Mouse (Mus musculus): ENCODE results near the gene Gm9774. TPM values are rescaled to one million over a fixed set of nuclear protein-coding genes. Genes with fewer than 3 reads are reported as not detected.

The Gm9774 gene
- polyA plus RNA-seq (2014; fragmentation: Illumina TruSeq; extraction: RNeasy Lipid Tissue Mini Kit (QIAGEN cat#74804); ENCODE audit: low read depth, low replicate concordance): 4.8 TPM

DNA sequence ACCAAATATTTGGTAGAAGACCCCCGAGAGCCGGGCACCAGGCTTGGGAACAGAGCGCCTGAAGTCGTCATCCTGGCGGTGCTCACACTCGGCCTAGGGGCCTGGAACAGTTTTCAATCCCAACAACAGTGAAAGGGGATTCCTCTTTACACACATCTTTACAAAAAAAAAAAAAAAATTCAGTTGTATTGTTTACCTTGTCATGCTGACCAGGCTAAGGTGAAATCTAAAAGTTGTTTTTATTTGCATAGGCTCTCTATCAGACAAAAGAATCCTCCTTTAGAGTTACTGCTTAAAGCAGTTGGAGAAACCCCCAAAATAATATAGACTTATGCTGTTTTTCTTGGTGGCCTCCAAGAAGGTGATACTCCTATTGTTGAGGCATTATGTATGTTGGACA, at the start of gene Gm9774:
Gm9774 (minus strand) TSS at position 101 of the 400 bp plus-strand sequence.

DNA sequence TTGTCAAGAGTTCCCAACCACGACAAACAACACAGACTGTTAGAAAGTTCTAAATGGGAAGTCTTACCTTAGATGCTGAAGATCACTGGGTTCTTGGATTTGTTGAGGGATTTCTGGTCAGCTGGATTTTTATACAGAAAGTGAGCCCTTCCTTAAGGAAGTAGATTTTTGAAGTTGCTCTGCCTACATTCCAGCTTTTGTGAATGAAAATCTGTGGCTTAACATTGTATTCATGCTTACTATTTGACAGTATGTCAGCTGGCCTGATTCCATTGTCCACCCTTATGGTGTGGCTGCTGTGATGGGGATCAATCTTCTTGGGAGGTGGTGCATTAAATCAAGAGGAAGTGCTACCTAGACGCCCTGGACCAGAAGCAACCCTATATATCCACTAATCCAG, 29.4 kb upstream of the Gm9774 start, which contains the start of gene Sprr3:
Sprr3 (minus strand) TSS at position 101 of the 400 bp plus-strand sequence.

DNA sequence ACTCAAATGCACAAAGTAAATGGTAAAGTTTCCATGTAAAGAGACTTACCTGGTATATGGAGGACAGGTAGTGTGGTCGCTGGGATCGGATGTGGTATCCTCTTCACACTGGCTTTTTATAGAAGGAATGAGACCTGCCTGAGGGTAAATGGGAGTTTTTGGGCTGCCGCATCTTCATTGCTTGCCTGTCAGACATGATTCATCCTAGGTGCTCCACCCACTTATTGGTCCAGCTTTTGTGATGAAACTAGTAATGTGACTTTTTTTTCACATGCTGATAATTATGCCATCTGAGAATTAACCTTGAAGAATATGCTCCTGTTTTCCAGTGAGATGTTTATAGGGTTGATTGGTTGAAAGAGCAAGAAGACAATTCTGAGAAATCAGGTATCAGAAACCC, 9.5 kb upstream of the Gm9774 start, which contains the start of gene Sprr1b:
Sprr1b (minus strand) TSS at position 101 of the 400 bp plus-strand sequence.

DNA sequence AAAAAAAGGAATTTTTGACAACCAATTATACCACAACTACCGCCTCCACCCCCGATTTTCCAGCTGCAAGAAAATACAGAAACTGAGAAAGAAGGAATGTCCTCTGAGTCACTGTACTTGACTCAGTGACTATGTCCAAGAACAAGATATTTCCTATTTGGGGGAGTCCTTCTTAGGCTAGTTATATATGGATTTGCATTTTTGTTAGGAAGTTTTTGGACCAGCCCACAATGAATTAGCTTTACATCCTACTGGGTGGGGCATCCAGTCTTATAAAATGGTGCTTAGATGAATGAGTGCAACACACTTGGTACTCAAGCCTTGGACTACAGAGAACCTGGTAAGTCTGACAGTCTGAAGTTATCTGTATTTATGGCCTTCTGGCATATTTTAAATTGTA, 3.1 kb upstream of the Gm9774 start, which contains the start of gene Sprr2k:
Sprr2k (plus strand) TSS at position 301 of the 400 bp plus-strand sequence.

DNA sequence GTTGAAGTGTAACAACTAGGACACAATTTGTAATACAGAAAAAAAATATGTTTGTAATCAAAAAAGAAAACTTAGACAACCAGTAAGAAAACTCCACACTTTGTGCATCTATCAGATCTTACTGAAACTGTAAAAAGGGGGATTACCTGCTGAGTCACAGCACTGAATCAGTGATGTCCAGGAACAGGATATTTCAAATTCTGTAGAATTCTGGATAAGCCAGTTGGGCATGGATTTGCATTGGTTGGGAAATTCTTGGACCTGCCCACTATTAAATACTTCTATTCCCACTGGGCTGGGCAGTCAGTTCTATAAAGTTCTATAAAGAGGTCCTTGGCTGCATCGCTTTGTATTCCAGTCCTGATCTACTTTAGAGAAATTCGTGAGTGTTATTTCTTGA, 11.4 kb downstream of the Gm9774 start, which contains the start of gene Sprr2j-ps:
Sprr2j-ps (plus strand) TSS at position 301 of the 400 bp plus-strand sequence.

DNA sequence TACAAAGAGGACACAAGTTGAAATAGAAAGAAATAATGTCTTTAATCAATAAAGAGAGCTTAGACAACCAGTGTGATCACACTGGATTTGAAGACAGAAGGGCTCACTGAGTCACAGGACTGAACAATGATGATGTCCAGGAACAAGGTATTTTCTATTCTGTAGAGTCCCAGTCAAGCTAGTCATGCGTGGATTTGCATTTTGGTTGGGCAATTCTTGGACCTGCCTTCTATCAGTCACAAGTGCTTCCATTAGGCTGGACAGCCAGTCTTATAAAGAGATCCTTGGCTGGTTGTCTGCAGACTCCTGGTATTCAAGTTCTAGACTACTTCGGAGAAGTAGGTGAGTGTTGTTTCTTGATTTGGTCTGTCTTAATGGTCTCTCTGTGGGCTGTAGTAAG, 21.5 kb downstream of the Gm9774 start, which contains the start of gene Sprr2i:
Sprr2i (plus strand) TSS at position 301 of the 400 bp plus-strand sequence.

DNA sequence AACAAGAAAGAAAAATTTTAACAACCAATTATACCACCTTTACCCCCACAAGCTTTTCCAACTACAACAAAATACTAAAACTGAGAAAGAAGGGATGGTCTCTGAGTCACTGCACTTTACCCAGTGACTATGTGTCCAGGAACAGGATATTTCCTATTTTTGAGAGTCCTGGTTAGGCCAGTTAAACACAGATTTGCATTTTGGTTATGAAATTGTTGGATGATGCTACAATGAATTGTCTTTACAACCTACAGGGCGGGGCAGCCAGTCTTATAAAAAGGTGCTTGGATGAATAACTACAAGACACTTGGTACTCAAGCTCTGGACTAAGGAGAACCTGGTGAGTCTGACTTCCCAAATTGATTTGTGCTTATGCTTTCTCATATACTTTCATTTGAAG, 43.8 kb downstream of the Gm9774 start, which contains the start of gene Sprr2h:
Sprr2h (plus strand) TSS at position 301 of the 400 bp plus-strand sequence.

Other genes starting within 250 kb of the Gm9774 start
- 1.1 TPM for gene Sprr2a1, start 213.6 kb downstream of the Gm9774 start, polyA plus RNA-seq (2014; fragmentation: Illumina TruSeq; extraction: RNeasy Lipid Tissue Mini Kit (QIAGEN cat#74804); ENCODE audit: low read depth, low replicate concordance)
- gene Sprr2a2, start 213.5 kb downstream of the Gm9774 start, polyA plus RNA-seq (2014; fragmentation: Illumina TruSeq; extraction: RNeasy Lipid Tissue Mini Kit (QIAGEN cat#74804); ENCODE audit: low read depth, low replicate concordance): 11.2 TPM
- 0.85 TPM for gene Sprr2a3, start 144.0 kb downstream of the Gm9774 start, polyA plus RNA-seq (2014; fragmentation: Illumina TruSeq; extraction: RNeasy Lipid Tissue Mini Kit (QIAGEN cat#74804); ENCODE audit: low read depth, low replicate concordance)
- gene Sprr2b, start 112.8 kb downstream of the Gm9774 start, polyA plus RNA-seq (2014; fragmentation: Illumina TruSeq; extraction: RNeasy Lipid Tissue Mini Kit (QIAGEN cat#74804); ENCODE audit: low read depth, low replicate concordance): not detected
- not detected for gene Sprr2d, start 90.3 kb downstream of the Gm9774 start, polyA plus RNA-seq (2014; fragmentation: Illumina TruSeq; extraction: RNeasy Lipid Tissue Mini Kit (QIAGEN cat#74804); ENCODE audit: low read depth, low replicate concordance)
- gene Sprr2e, start 77.3 kb downstream of the Gm9774 start, polyA plus RNA-seq (2014; fragmentation: Illumina TruSeq; extraction: RNeasy Lipid Tissue Mini Kit (QIAGEN cat#74804); ENCODE audit: low read depth, low replicate concordance): not detected
- gene Sprr2f, start 64.2 kb downstream of the Gm9774 start, polyA plus RNA-seq (2014; fragmentation: Illumina TruSeq; extraction: RNeasy Lipid Tissue Mini Kit (QIAGEN cat#74804); ENCODE audit: low read depth, low replicate concordance): not detected
- gene Sprr2h, start 43.7 kb downstream of the Gm9774 start, polyA plus RNA-seq (2014; fragmentation: Illumina TruSeq; extraction: RNeasy Lipid Tissue Mini Kit (QIAGEN cat#74804); ENCODE audit: low read depth, low replicate concordance): not detected
- not detected for gene Sprr2i, start 21.4 kb downstream of the Gm9774 start, polyA plus RNA-seq (2014; fragmentation: Illumina TruSeq; extraction: RNeasy Lipid Tissue Mini Kit (QIAGEN cat#74804); ENCODE audit: low read depth, low replicate concordance)
- gene Sprr2j-ps, start 11.3 kb downstream of the Gm9774 start, polyA plus RNA-seq (2014; fragmentation: Illumina TruSeq; extraction: RNeasy Lipid Tissue Mini Kit (QIAGEN cat#74804); ENCODE audit: low read depth, low replicate concordance): not detected
- gene Sprr2k, start 3.2 kb upstream of the Gm9774 start, polyA plus RNA-seq (2014; fragmentation: Illumina TruSeq; extraction: RNeasy Lipid Tissue Mini Kit (QIAGEN cat#74804); ENCODE audit: low read depth, low replicate concordance): not detected
- not detected for gene Sprr1b, start 9.4 kb upstream of the Gm9774 start, polyA plus RNA-seq (2014; fragmentation: Illumina TruSeq; extraction: RNeasy Lipid Tissue Mini Kit (QIAGEN cat#74804); ENCODE audit: low read depth, low replicate concordance)
- not detected for gene Sprr3, start 29.3 kb upstream of the Gm9774 start, polyA plus RNA-seq (2014; fragmentation: Illumina TruSeq; extraction: RNeasy Lipid Tissue Mini Kit (QIAGEN cat#74804); ENCODE audit: low read depth, low replicate concordance)
- 9.1 TPM for gene Sprr1a, start 56.5 kb upstream of the Gm9774 start, polyA plus RNA-seq (2014; fragmentation: Illumina TruSeq; extraction: RNeasy Lipid Tissue Mini Kit (QIAGEN cat#74804); ENCODE audit: low read depth, low replicate concordance)
- gene Sprr4, start 71.1 kb upstream of the Gm9774 start, polyA plus RNA-seq (2014; fragmentation: Illumina TruSeq; extraction: RNeasy Lipid Tissue Mini Kit (QIAGEN cat#74804); ENCODE audit: low read depth, low replicate concordance): not detected
- gene 2310046K23Rik, start 105.1 kb upstream of the Gm9774 start, polyA plus RNA-seq (2014; fragmentation: Illumina TruSeq; extraction: RNeasy Lipid Tissue Mini Kit (QIAGEN cat#74804); ENCODE audit: low read depth, low replicate concordance): not detected
- 0.24 TPM for gene Ivl, start 144.3 kb upstream of the Gm9774 start, polyA plus RNA-seq (2014; fragmentation: Illumina TruSeq; extraction: RNeasy Lipid Tissue Mini Kit (QIAGEN cat#74804); ENCODE audit: low read depth, low replicate concordance)
- 2.1 TPM for gene Smcp, start 159.6 kb upstream of the Gm9774 start, polyA plus RNA-seq (2014; fragmentation: Illumina TruSeq; extraction: RNeasy Lipid Tissue Mini Kit (QIAGEN cat#74804); ENCODE audit: low read depth, low replicate concordance)
- gene 2210017I01Rik, start 178.1 kb upstream of the Gm9774 start, polyA plus RNA-seq (2014; fragmentation: Illumina TruSeq; extraction: RNeasy Lipid Tissue Mini Kit (QIAGEN cat#74804); ENCODE audit: low read depth, low replicate concordance): not detected
- not detected for gene Lce6a, start 192.2 kb upstream of the Gm9774 start, polyA plus RNA-seq (2014; fragmentation: Illumina TruSeq; extraction: RNeasy Lipid Tissue Mini Kit (QIAGEN cat#74804); ENCODE audit: low read depth, low replicate concordance)
- gene Lce1a1, start 218.9 kb upstream of the Gm9774 start, polyA plus RNA-seq (2014; fragmentation: Illumina TruSeq; extraction: RNeasy Lipid Tissue Mini Kit (QIAGEN cat#74804); ENCODE audit: low read depth, low replicate concordance): not detected
- not detected for gene Lce1b, start 227.5 kb upstream of the Gm9774 start, polyA plus RNA-seq (2014; fragmentation: Illumina TruSeq; extraction: RNeasy Lipid Tissue Mini Kit (QIAGEN cat#74804); ENCODE audit: low read depth, low replicate concordance)
- gene Lce1a2, start 240.9 kb upstream of the Gm9774 start, polyA plus RNA-seq (2014; fragmentation: Illumina TruSeq; extraction: RNeasy Lipid Tissue Mini Kit (QIAGEN cat#74804); ENCODE audit: low read depth, low replicate concordance): not detected
- gene Lce1c, start 249.8 kb upstream of the Gm9774 start, polyA plus RNA-seq (2014; fragmentation: Illumina TruSeq; extraction: RNeasy Lipid Tissue Mini Kit (QIAGEN cat#74804); ENCODE audit: low read depth, low replicate concordance): not detected